ENCODE assay signal across 8 mouse cellular contexts in genomic region chr4:135545080-135545511, GRCm38 (mm10). TPM values are rescaled to one million over a fixed set of nuclear protein-coding genes. Genes with fewer than 3 reads are reported as not detected.
DNase-seq lines count a peak whose midpoint lies in the region; ATAC-seq lines count a peak whose summit lies in the region.

No protein-coding gene starts in this region.

- peaks cover 5% of the 10 kb centered on the region for H3K27me3 ChIP-seq in liver, embryonic 11.5 days (replicated peaks; ENCODE audit: control insufficient read depth, insufficient read depth, low read length)
- H3K27me3 ChIP-seq in neural tube, embryonic 12.5 days (replicated peaks), result peaks cover 3% of the 10 kb centered on the region; the same call in 1 of the 2 replicates

- H3K9me3 ChIP-seq in liver, embryonic 11.5 days (ENCODE audit: control insufficient read depth, low read length), result no peaks in the 10 kb centered on the region
- H3K9me3 ChIP-seq in neural tube, embryonic 12.5 days, result no peaks in the 10 kb centered on the region

- no peak for ATAC-seq in liver, embryonic 11.5 days (replicated peaks; ENCODE audit: low FRiP score)
- no peak for ATAC-seq in neural tube, embryonic 12.5 days (ENCODE audit: low FRiP score, low read depth)

- H3K4me2 ChIP-seq in liver, embryonic 11.5 days, result peak overlapping the region; percentile 54
- H3K4me2 ChIP-seq in neural tube, embryonic 12.5 days (replicated peaks), result peak overlapping the region; percentile 44

- intact Hi-C loops in gastrocnemius, postnatal 14 days (cut with DNase I; ENCODE audit: low total_unique reads), result no loop called here
- intact Hi-C loops in heart, postnatal 14 days (cut with DNase I), result no loop called here
- intact Hi-C loops in left cerebral cortex, postnatal 36 days (cut with DNase I), result no loop called here

- peak overlapping the region; percentile 30 for H3K4me3 ChIP-seq in liver, embryonic 11.5 days (ENCODE audit: low read depth, low read length)
- H3K4me3 ChIP-seq in neural tube, embryonic 12.5 days, result no peak overlapping the region

- no peaks in the 10 kb centered on the region for H3K36me3 ChIP-seq in liver, embryonic 11.5 days (ENCODE audit: control insufficient read depth, insufficient read depth, low read length)
- no peaks in the 10 kb centered on the region for H3K36me3 ChIP-seq in neural tube, embryonic 12.5 days

- no peak overlapping the region for H3K9ac ChIP-seq in liver, embryonic 11.5 days (ENCODE audit: low read depth, low read length)
- H3K9ac ChIP-seq in neural tube, embryonic 12.5 days, result no peak overlapping the region

- 11% methylated on average over 8 of the region's 8 CpGs for WGBS in liver, embryonic 11.5 days
- 18% methylated on average over 8 of the region's 8 CpGs for WGBS in neural tube, embryonic 12.5 days

- no peak overlapping the region for H3K27ac ChIP-seq in liver, embryonic 11.5 days (ENCODE audit: low read depth, low read length)
- H3K27ac ChIP-seq in neural tube, embryonic 12.5 days, result no peak overlapping the region

- peak; percentile 20 for DNase-seq in gastrocnemius, postnatal 14 days
- no peak for DNase-seq in gastrocnemius, adult 8-10 months (ENCODE audit: low spot score in 2 of 2)
- DNase-seq in ZHBTc4 (ENCODE audit: low read depth, low spot score), result peak; percentile 81
- DNase-seq in heart, postnatal 14 days, result peak; percentile 27 to 36
- no peak for DNase-seq in liver, embryonic 11.5 days (ENCODE audit: low spot score)
- DNase-seq in left cerebral cortex, postnatal 36 days (ENCODE audit: low spot score in 2 of 2), result no peak
- DNase-seq in urinary bladder, postnatal 25 days (ENCODE audit: low spot score), result no peak

- peaks cover 11% of the 10 kb centered on the region; the same call in 1 of the 2 replicates for H3K4me1 ChIP-seq in liver, embryonic 11.5 days (replicated peaks; ENCODE audit: control insufficient read depth, insufficient read depth, low read length)
- peaks cover 32% of the 10 kb centered on the region for H3K4me1 ChIP-seq in neural tube, embryonic 12.5 days

RNA-seq across cellular contexts. Expression of gene Grhl3, which starts 28.3 kb away (rescaled TPM):
- total RNA-seq in gastrocnemius, postnatal 14 days (2021), result under 1 TPM; 0.16 to 0.29 TPM
- under 1 TPM in 2 of 4 experiments, not detected in 2; 0.15 to 0.16 TPM for total RNA-seq in gastrocnemius, adult 8-10 months (2022)
- total RNA-seq in heart, postnatal 14 days (2021), result not detected
- 2.7 and 3.7 TPM in 2 replicates for polyA plus RNA-seq in liver, embryonic 11.5 days (2014; fragmentation: Nextera tagmentation; extraction: Ambion mirVana)
- 1.8 and 1.9 TPM in 2 replicates for polyA plus RNA-seq in neural tube, embryonic 12.5 days (2016; fragmentation: Nextera tagmentation; extraction: Ambion mirVana)
- 1 to 10 TPM; 1.2 to 1.6 TPM for total RNA-seq in left cerebral cortex, postnatal 36 days (2021)

RNA-seq across cellular contexts. Expression of gene Nipal3, which starts 50.3 kb away (rescaled TPM):
- 10 to 100 TPM in 1 of 2 experiments, 1 to 10 TPM in 1; 7.4 to 11.0 TPM for total RNA-seq in gastrocnemius, postnatal 14 days (2021)
- total RNA-seq in gastrocnemius, adult 8-10 months (2022), result 10 to 100 TPM; 15.2 to 22.0 (median 17.5) TPM
- total RNA-seq in heart, postnatal 14 days (2021), result 10 to 100 TPM; 29.3 to 34.0 TPM
- 2.8 and 4.5 TPM in 2 replicates for polyA plus RNA-seq in liver, embryonic 11.5 days (2014; fragmentation: Nextera tagmentation; extraction: Ambion mirVana)
- polyA plus RNA-seq in neural tube, embryonic 12.5 days (2016; fragmentation: Nextera tagmentation; extraction: Ambion mirVana), result 3.8 and 4.7 TPM in 2 replicates
- 100 to 1,000 TPM; 107 to 108 TPM for total RNA-seq in left cerebral cortex, postnatal 36 days (2021)

RNA-seq across cellular contexts. Expression of gene Stpg1, which starts 50.5 kb away (rescaled TPM):
- under 1 TPM in 1 of 2 experiments, not detected in 1; 0.22 TPM for total RNA-seq in gastrocnemius, postnatal 14 days (2021)
- total RNA-seq in gastrocnemius, adult 8-10 months (2022), result not detected
- under 1 TPM in 1 of 2 experiments, not detected in 1; 0.39 TPM for total RNA-seq in heart, postnatal 14 days (2021)
- 0.15 and 0.47 TPM in 2 replicates for polyA plus RNA-seq in liver, embryonic 11.5 days (2014; fragmentation: Nextera tagmentation; extraction: Ambion mirVana)
- polyA plus RNA-seq in neural tube, embryonic 12.5 days (2016; fragmentation: Nextera tagmentation; extraction: Ambion mirVana), result 0.41 TPM in 1 of 2 replicates, not detected in the other
- 1 to 10 TPM; 1.0 to 1.9 TPM for total RNA-seq in left cerebral cortex, postnatal 36 days (2021)

Comparison
In these comparisons a context has a peak if more than half of its experiments do, and no peak if none do; other contexts are left out.
1. DNase-seq: peak in gastrocnemius, postnatal 14 days (single experiment), ZHBTc4 (single experiment) and heart, postnatal 14 days (2 of 2); none in gastrocnemius, adult 8-10 months (0 of 2), liver, embryonic 11.5 days (single experiment), left cerebral cortex, postnatal 36 days (0 of 2) and urinary bladder, postnatal 25 days (single experiment).